Mouse (Mus musculus) myocyte (in vitro differentiated cells): Measurements from ENCODE around the gene Ndufa7. TPM values are rescaled to one million over a fixed set of nuclear protein-coding genes. Genes with fewer than 3 reads are reported as not detected.
A peak's percentile ranks its signal among the peaks of the same experiment; 100 is the strongest.
"Not testable (repeated sequence)": the region's sequence is repeated elsewhere in the genome, so short reads cannot be mapped to it uniquely, and the experiment has no call there.

Experiments
- H3K27me3 ChIP-seq: one replicate; pipeline ENCODE4 v1.6.1; 2011; ENCODE audit not compliant: control insufficient read depth, insufficient read depth, insufficient read length
- H3K36me3 ChIP-seq: one replicate; pipeline ENCODE4 v1.6.1; 2011; ENCODE audit not compliant: control insufficient read depth, insufficient read depth
- H3K4me2 ChIP-seq: one replicate; pipeline ENCODE4 v1.6.1; 2011; ENCODE audit warnings: low read depth, control low read depth
- H3K4me3 ChIP-seq: one replicate; pipeline ENCODE4 v1.5.1; 2011; ENCODE audit warnings: mild to moderate bottlenecking, control low read depth, moderate library complexity
- H3K79me2 ChIP-seq: one replicate; pipeline ENCODE4 v1.6.1; 2011; ENCODE audit not compliant: control insufficient read depth, insufficient read depth
- H3ac ChIP-seq: one replicate; pipeline ENCODE4 v1.6.1; 2011; ENCODE audit not compliant: control insufficient read depth, insufficient read length
- CEBPB ChIP-seq: IDR thresholded peaks from 2 replicates; pipeline ENCODE4 v1.6.1; 2011; ENCODE audit warnings: mild to moderate bottlenecking, moderate library complexity; ENCODE audit not compliant: poor library complexity, insufficient read depth, severe bottlenecking
- E2F4 ChIP-seq: IDR thresholded peaks from one replicate; pipeline ENCODE4 v1.6.1; 2011; ENCODE audit warnings: mild to moderate bottlenecking, control low read depth, moderate library complexity; ENCODE audit not compliant: insufficient read depth
- MAX ChIP-seq: IDR thresholded peaks from one replicate; pipeline ENCODE4 v1.6.1; 2011; ENCODE audit warnings: low read depth, mild to moderate bottlenecking, control low read depth
- MYOD1 ChIP-seq, 3 experiments: IDR thresholded peaks; one replicate each; pipeline ENCODE4 v1.6.1; 2011; ENCODE audit warnings: control low read depth in 2 of 3, low read depth in 2 of 3, mild to moderate bottlenecking in 2 of 3, moderate library complexity in 1 of 3; ENCODE audit not compliant: insufficient read length in 2 of 3, control insufficient read depth in 1 of 3
- MYOG ChIP-seq, 3 experiments: IDR thresholded peaks; one replicate each; pipeline ENCODE4 v1.6.1; 2011; ENCODE audit warnings: control low read depth in 2 of 3, low read depth in 2 of 3, mild to moderate bottlenecking in 2 of 3; ENCODE audit not compliant: insufficient read length in 2 of 3, control insufficient read depth in 1 of 3, insufficient read depth in 1 of 3
- POLR2A ChIP-seq: IDR thresholded peaks from one replicate; pipeline ENCODE4 v1.6.1; 2011; ENCODE audit warnings: low read depth, mild to moderate bottlenecking, control low read depth, moderate library complexity; ENCODE audit not compliant: insufficient read length
- POLR2AphosphoS2 ChIP-seq: IDR thresholded peaks from one replicate; pipeline ENCODE4 v1.6.1; 2011; ENCODE audit warnings: low read depth, control low read depth; ENCODE audit not compliant: insufficient read length
- REST ChIP-seq: IDR thresholded peaks from one replicate; pipeline ENCODE4 v1.6.1; 2011; ENCODE audit warnings: mild to moderate bottlenecking, control low read depth, moderate library complexity; ENCODE audit not compliant: insufficient read depth, insufficient read length
- SRF ChIP-seq: IDR thresholded peaks from one replicate; pipeline ENCODE4 v1.6.1; 2011; ENCODE audit warnings: low read depth; ENCODE audit not compliant: control insufficient read depth, insufficient read length
- TCF12 ChIP-seq: IDR thresholded peaks from one replicate; pipeline ENCODE4 v1.6.1; 2011; ENCODE audit warnings: mild to moderate bottlenecking, control low read depth; ENCODE audit not compliant: poor library complexity, insufficient read depth, severe bottlenecking
- TCF3 ChIP-seq: IDR thresholded peaks from one replicate; pipeline ENCODE4 v1.6.1; 2011; ENCODE audit warnings: low read depth, control low read depth; ENCODE audit not compliant: insufficient read length
- USF1 ChIP-seq: IDR thresholded peaks from one replicate; pipeline ENCODE4 v1.6.1; 2011; ENCODE audit warnings: low read depth, mild to moderate bottlenecking, control low read depth, moderate library complexity
- polyA plus RNA-seq: library from polyadenylated mRNA; unstranded; fragments of >200 nt; fragmentation: generic; extraction: Trizol; gene quantifications from one replicate; pipeline ENCODE4 v1.2.1, GENCODE M21; 2012; ENCODE audit warnings: missing spikeins

Gene Ndufa7
- polyA plus RNA-seq, 1 experiment, result 614 TPM

GRCm38 (mm10) chr17:33874411-33874810 lies 50.0 kb downstream of the Ndufa7 start:
- Histone ChIP-seq H3K79me2 (no peaks in the 10 kb centered on the region), H3K27me3 (no peaks in the 10 kb centered on the region), H3K36me3 (no peaks in the 10 kb centered on the region), H3K4me2 (no peak overlapping the region), H3K4me3 (no peak overlapping the region), H3ac (no peak overlapping the region)
- no peak for TF ChIP-seq TCF3
- TF ChIP-seq USF1, result no peak
- no peak for TF ChIP-seq MAX
- no peak for TF ChIP-seq POLR2A
- TF ChIP-seq SRF, result no peak
- no peak for TF ChIP-seq REST
- no peak for TF ChIP-seq TCF12
- no peak for TF ChIP-seq E2F4
- no peak for TF ChIP-seq CEBPB
- no peak for TF ChIP-seq MYOG (IDR thresholded peaks at IDR 0.05; ENCODE audit: control insufficient read depth in 1 of 3, insufficient read depth in 1 of 3, insufficient read length in 2 of 3, low read depth in 2 of 3)
- TF ChIP-seq MYOD1 (IDR thresholded peaks at IDR 0.05; ENCODE audit: control insufficient read depth in 1 of 3, insufficient read length in 2 of 3, low read depth in 2 of 3), result no peak
- no peak for TF ChIP-seq POLR2AphosphoS2

- not testable (repeated sequence) for H3ac ChIP-seq, H3K79me2 ChIP-seq, H3K36me3 ChIP-seq, H3K4me2 ChIP-seq, H3K27me3 ChIP-seq, H3K4me3 ChIP-seq
Measured at GRCm38 (mm10) chr17:33875797-33876196, 51.4 kb downstream of the Ndufa7 start.

GRCm38 (mm10) chr17:33884320-33884719 lies 59.9 kb downstream of the Ndufa7 start:
- H3K36me3 ChIP-seq, result not testable (repeated sequence)

GRCm38 (mm10) chr17:33887802-33888201 lies 63.4 kb downstream of the Ndufa7 start:
- H3K4me3 ChIP-seq, H3K36me3 ChIP-seq, H3ac ChIP-seq, H3K27me3 ChIP-seq: not testable (repeated sequence)
- peak overlapping the region; percentile 79 for H3K4me2 ChIP-seq
- H3K79me2 ChIP-seq, result peaks cover 27% of the 10 kb centered on the region

More at GRCm38 (mm10) chr17:33884320-33884719, 59.9 kb downstream of the Ndufa7 start:
- not testable (repeated sequence) for H3ac ChIP-seq, H3K27me3 ChIP-seq, H3K4me3 ChIP-seq, H3K4me2 ChIP-seq
- H3K79me2 ChIP-seq, result peaks cover 22% of the 10 kb centered on the region

Other genes with a start within 250 kb of the Ndufa7 start
- 21.9 TPM for gene Zfp414, start 195.5 kb upstream of the Ndufa7 start, polyA plus RNA-seq
- 0.41 TPM for gene Pram1, start 186.5 kb upstream of the Ndufa7 start, polyA plus RNA-seq
- 68.2 TPM for gene Hnrnpm, start 137.7 kb upstream of the Ndufa7 start, polyA plus RNA-seq
- 51.5 TPM for gene March2, start 105.9 kb upstream of the Ndufa7 start, polyA plus RNA-seq
- 126 TPM for gene Rab11b, start 64.0 kb upstream of the Ndufa7 start, polyA plus RNA-seq
- gene Angptl4, start 42.7 kb upstream of the Ndufa7 start, polyA plus RNA-seq, result 42.8 TPM
- gene Kank3, start 14.1 kb upstream of the Ndufa7 start, polyA plus RNA-seq, result 8.3 TPM
- 6,768 TPM for gene Rps28, start within 50 bp of the Ndufa7 start, polyA plus RNA-seq
- 83.1 TPM for gene Cd320, start 18.5 kb downstream of the Ndufa7 start, polyA plus RNA-seq
- gene Gm7029, start 49.3 kb downstream of the Ndufa7 start, polyA plus RNA-seq, result not detected
- gene Kifc1, start 66.1 kb downstream of the Ndufa7 start, polyA plus RNA-seq, result 32.2 TPM
- gene Platr17, start 80.6 kb downstream of the Ndufa7 start, polyA plus RNA-seq, result 0.17 TPM
- 16.9 TPM for gene Daxx, start 84.8 kb downstream of the Ndufa7 start, polyA plus RNA-seq
- gene Tapbp, start 91.3 kb downstream of the Ndufa7 start, polyA plus RNA-seq, result 50.6 TPM
- gene Zbtb22, start 91.3 kb downstream of the Ndufa7 start, polyA plus RNA-seq, result 31.6 TPM
- 20.1 TPM for gene Rgl2, start 105.0 kb downstream of the Ndufa7 start, polyA plus RNA-seq
- 110 TPM for gene Pfdn6, start 115.8 kb downstream of the Ndufa7 start, polyA plus RNA-seq
- 25.9 TPM for gene Wdr46, start 116.1 kb downstream of the Ndufa7 start, polyA plus RNA-seq
- gene B3galt4, start 126.9 kb downstream of the Ndufa7 start, polyA plus RNA-seq, result 1.2 TPM
- 29.9 TPM for gene Vps52, start 131.2 kb downstream of the Ndufa7 start, polyA plus RNA-seq
- 287 TPM for gene Rps18, start 131.4 kb downstream of the Ndufa7 start, polyA plus RNA-seq
- 89.2 TPM for gene H2-K1, start 175.8 kb downstream of the Ndufa7 start, polyA plus RNA-seq
- gene Ring1, start 200.1 kb downstream of the Ndufa7 start, polyA plus RNA-seq, result 42.9 TPM
- gene H2-Ke6, start 203.5 kb downstream of the Ndufa7 start, polyA plus RNA-seq, result 51.1 TPM
- 207 TPM for gene Slc39a7, start 207.1 kb downstream of the Ndufa7 start, polyA plus RNA-seq
- gene Rxrb, start 207.2 kb downstream of the Ndufa7 start, polyA plus RNA-seq, result 45.8 TPM
- 0.94 TPM for gene Col11a2, start 214.9 kb downstream of the Ndufa7 start, polyA plus RNA-seq